Mouse (Mus musculus): ENCODE data around the gene Nsa2. TPM values are rescaled to one million over a fixed set of nuclear protein-coding genes. Genes with fewer than 3 reads are reported as not detected.

Gene Nsa2
- polyA plus RNA-seq (2014; fragmentation: Nextera tagmentation; extraction: Ambion mirVana), result 46.9 and 50.3 TPM in 2 replicates

DNA sequence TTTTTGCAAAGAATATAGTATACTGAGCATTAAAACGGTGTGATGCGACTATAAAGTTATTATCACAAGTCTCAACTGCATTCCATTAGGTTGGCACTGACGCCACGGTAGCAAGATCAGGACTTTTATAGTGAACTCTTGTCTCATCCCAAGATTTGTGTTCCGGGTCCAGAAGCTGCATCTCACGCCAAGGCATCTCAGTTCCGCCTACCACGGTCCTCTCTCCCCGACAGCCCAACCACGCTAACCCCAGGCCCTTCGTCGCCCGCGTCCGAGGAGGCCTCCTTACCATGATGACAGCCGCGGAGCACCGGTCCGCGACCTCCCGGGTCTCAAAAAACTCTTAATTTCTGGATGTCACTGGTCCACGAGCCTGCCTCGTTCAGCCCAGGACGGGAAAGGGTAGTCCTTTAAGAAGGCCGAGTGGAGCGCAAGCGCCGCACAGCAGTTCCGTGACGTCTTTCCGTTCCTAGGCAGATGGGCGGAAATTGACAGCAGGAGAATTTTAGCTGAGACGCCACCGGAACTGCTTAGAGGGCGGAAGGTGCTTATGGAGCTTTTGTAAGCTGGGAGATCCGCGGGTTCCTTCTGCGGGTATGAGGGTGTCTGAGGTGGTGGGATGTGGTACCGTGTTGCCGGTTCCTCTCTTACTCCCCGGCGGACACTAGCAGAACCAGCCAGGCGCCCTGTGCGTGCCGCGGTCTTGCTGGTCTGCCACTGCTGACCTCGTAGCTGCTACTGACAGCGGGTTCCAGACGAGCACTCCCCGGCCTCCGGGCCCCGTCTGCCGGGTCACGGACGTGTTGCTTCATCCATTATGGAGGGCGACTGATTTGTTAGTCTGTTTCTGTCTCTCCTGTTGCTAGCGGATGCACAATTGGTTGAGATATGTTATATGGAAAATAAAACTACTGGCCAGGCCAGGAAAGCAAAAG lies at the start of gene Nsa2, which contains the start of gene Gfm2:
Nsa2 (minus strand) TSS at position 472 of the 935 bp plus-strand sequence.
Gfm2 (plus strand) TSS at position 472 of the 935 bp plus-strand sequence.
- Histone ChIP-seq H3K4me2 (ENCODE audit: low read depth, low read length) (peak within 1 kb of the TSS; percentile 80), H3K9me3 (ENCODE audit: control insufficient read depth, low read length) (no peaks in the 10 kb centered on the region), H3K27ac (ENCODE audit: low read depth, low read length) (peak within 1 kb of the TSS; percentile 88), H3K36me3 (ENCODE audit: control insufficient read depth, insufficient read depth, low read length) (peaks cover 11% of the 10 kb centered on the region; the same call in 1 of the 2 replicates), H3K4me3 (ENCODE audit: low read depth, low read length) (peak within 1 kb of the TSS; percentile 86), H3K4me1 (ENCODE audit: control insufficient read depth, insufficient read depth, low read length) (peaks cover 6% of the 10 kb centered on the region; the same call in 1 of the 2 replicates), H3K9ac (replicated peaks; ENCODE audit: low read depth, low read length) (peak within 1 kb of the TSS; percentile 81), H3K27me3 (ENCODE audit: control insufficient read depth, insufficient read depth, low read length) (no peaks in the 10 kb centered on the region)
- under 1% methylated on average over 57 of the region's 57 CpGs for WGBS
- peak; percentile 98 for ATAC-seq (ENCODE audit: low read depth)

- no peaks in the 10 kb centered on the region for H3K4me1 ChIP-seq (ENCODE audit: control insufficient read depth, insufficient read depth, low read length)
- H3K9ac ChIP-seq (replicated peaks; ENCODE audit: low read depth, low read length), result no peak overlapping the region
- no peaks in the 10 kb centered on the region for H3K27me3 ChIP-seq (ENCODE audit: control insufficient read depth, insufficient read depth, low read length)
- no peak overlapping the region for H3K27ac ChIP-seq (ENCODE audit: low read depth, low read length)
- H3K4me2 ChIP-seq (ENCODE audit: low read depth, low read length), result no peak overlapping the region
- no peaks in the 10 kb centered on the region for H3K9me3 ChIP-seq (ENCODE audit: control insufficient read depth, low read length)
- 84% methylated on average over 4 of the region's 4 CpGs for WGBS
- H3K4me3 ChIP-seq (ENCODE audit: low read depth, low read length), result no peak overlapping the region
- ATAC-seq (ENCODE audit: low read depth), result no peak
- no peaks in the 10 kb centered on the region for H3K36me3 ChIP-seq (ENCODE audit: control insufficient read depth, insufficient read depth, low read length)
Measured at GRCm38 (mm10) chr13:97186346-97186745, 48.6 kb upstream of the Nsa2 start.

- no peak overlapping the region for H3K9ac ChIP-seq (replicated peaks; ENCODE audit: low read depth, low read length)
- no peaks in the 10 kb centered on the region for H3K9me3 ChIP-seq (ENCODE audit: control insufficient read depth, low read length)
- no peaks in the 10 kb centered on the region for H3K4me1 ChIP-seq (ENCODE audit: control insufficient read depth, insufficient read depth, low read length)
- no peak overlapping the region for H3K4me3 ChIP-seq (ENCODE audit: low read depth, low read length)
- ATAC-seq (ENCODE audit: low read depth), result no peak
- H3K27me3 ChIP-seq (ENCODE audit: control insufficient read depth, insufficient read depth, low read length), result no peaks in the 10 kb centered on the region
- WGBS, result 83% methylated on average over 5 of the region's 5 CpGs
- no peak overlapping the region for H3K27ac ChIP-seq (ENCODE audit: low read depth, low read length)
- H3K4me2 ChIP-seq (ENCODE audit: low read depth, low read length), result no peak overlapping the region
- H3K36me3 ChIP-seq (ENCODE audit: control insufficient read depth, insufficient read depth, low read length), result no peaks in the 10 kb centered on the region
Measured at GRCm38 (mm10) chr13:97184656-97185055, 46.9 kb upstream of the Nsa2 start.

DNA sequence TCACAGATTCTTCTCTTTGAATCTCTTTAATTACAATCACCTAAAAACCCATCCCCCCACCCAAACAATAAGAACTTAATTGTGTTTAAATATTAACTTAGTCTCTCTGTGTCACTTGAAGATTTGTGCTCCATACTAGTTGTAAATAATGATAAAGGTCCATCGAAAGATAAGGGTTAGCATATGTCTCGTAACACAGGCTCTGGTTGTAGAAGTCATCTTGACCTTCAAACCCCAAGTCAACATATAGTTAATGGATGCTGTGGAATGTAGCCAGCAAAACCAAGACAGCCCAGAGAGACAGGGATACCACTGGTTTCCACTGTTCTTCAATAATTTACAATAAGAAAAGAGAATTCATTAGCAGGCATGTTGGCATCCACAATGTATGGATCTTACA lies 46.4 kb upstream of the Nsa2 start:
- no peaks in the 10 kb centered on the region for H3K36me3 ChIP-seq (ENCODE audit: control insufficient read depth, insufficient read depth, low read length)
- H3K27ac ChIP-seq (ENCODE audit: low read depth, low read length), result no peak overlapping the region
- no peaks in the 10 kb centered on the region for H3K4me1 ChIP-seq (ENCODE audit: control insufficient read depth, insufficient read depth, low read length)
- no peaks in the 10 kb centered on the region for H3K9me3 ChIP-seq (ENCODE audit: control insufficient read depth, low read length)
- H3K4me3 ChIP-seq (ENCODE audit: low read depth, low read length), result no peak overlapping the region
- 92% methylated on average over 2 of the region's 2 CpGs for WGBS
- ATAC-seq (ENCODE audit: low read depth), result no peak
- H3K4me2 ChIP-seq (ENCODE audit: low read depth, low read length), result no peak overlapping the region
- H3K9ac ChIP-seq (replicated peaks; ENCODE audit: low read depth, low read length), result no peak overlapping the region
- no peaks in the 10 kb centered on the region for H3K27me3 ChIP-seq (ENCODE audit: control insufficient read depth, insufficient read depth, low read length)

GRCm38 (mm10) chr13:97182821-97183220 lies 45.1 kb upstream of the Nsa2 start:
- Histone ChIP-seq H3K27me3 (ENCODE audit: control insufficient read depth, insufficient read depth, low read length) (no peaks in the 10 kb centered on the region), H3K27ac (ENCODE audit: low read depth, low read length) (no peak overlapping the region), H3K36me3 (ENCODE audit: control insufficient read depth, insufficient read depth, low read length) (peaks cover 4% of the 10 kb centered on the region; the same call in 1 of the 2 replicates), H3K9ac (replicated peaks; ENCODE audit: low read depth, low read length) (no peak overlapping the region), H3K4me2 (ENCODE audit: low read depth, low read length) (no peak overlapping the region), H3K9me3 (ENCODE audit: control insufficient read depth, low read length) (no peaks in the 10 kb centered on the region), H3K4me3 (ENCODE audit: low read depth, low read length) (no peak overlapping the region), H3K4me1 (ENCODE audit: control insufficient read depth, insufficient read depth, low read length) (no peaks in the 10 kb centered on the region)
- 79% methylated on average over 4 of the region's 4 CpGs for WGBS
- ATAC-seq (ENCODE audit: low read depth), result no peak

DNA sequence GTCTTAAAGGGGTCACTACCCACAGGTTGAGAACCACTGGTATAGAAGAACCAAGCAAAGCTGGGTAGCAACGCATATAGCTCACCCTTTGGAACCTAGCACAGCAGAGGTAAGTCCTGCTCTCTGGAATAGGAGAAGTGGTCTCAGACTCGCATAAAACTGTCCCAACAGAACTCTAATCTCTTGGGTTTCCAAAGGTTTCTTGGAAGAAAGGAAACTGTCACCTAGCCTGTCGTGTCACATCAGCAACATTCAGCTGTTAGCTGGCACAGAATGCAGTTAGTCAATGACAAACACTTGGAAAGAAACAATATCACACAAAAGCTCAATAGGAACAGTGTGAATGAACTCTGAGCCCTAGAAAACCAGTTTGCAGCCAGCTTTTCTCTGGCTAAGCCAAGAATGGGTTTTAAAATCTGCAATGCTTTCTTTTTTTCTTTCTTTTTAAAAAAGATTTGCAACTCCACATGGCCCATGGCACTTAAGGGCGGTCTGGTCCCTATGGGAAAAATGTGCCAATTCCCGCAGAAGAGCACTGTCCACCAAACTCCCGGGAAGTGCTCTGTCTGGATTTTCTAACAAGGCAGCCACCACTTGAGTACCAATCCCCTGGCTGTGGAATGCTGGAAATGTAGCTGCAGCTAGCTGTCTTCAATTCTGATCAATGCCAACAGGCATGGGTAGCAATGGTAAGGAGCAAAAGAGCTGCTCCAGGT lies 42.5 kb upstream of the Nsa2 start:
- Histone ChIP-seq H3K4me3 (ENCODE audit: low read depth, low read length) (no peak overlapping the region), H3K9me3 (ENCODE audit: control insufficient read depth, low read length) (no peaks in the 10 kb centered on the region), H3K4me2 (ENCODE audit: low read depth, low read length) (no peak overlapping the region), H3K27me3 (ENCODE audit: control insufficient read depth, insufficient read depth, low read length) (no peaks in the 10 kb centered on the region), H3K9ac (replicated peaks; ENCODE audit: low read depth, low read length) (no peak overlapping the region), H3K27ac (ENCODE audit: low read depth, low read length) (no peak overlapping the region), H3K36me3 (ENCODE audit: control insufficient read depth, insufficient read depth, low read length) (peaks cover 24% of the 10 kb centered on the region), H3K4me1 (ENCODE audit: control insufficient read depth, insufficient read depth, low read length) (no peaks in the 10 kb centered on the region)
- ATAC-seq (ENCODE audit: low read depth), result no peak
- 70% methylated on average over 6 of the region's 6 CpGs for WGBS

GRCm38 (mm10) chr13:97178943-97179342 lies 41.2 kb upstream of the Nsa2 start:
- Histone ChIP-seq H3K4me3 (ENCODE audit: low read depth, low read length) (no peak overlapping the region), H3K9me3 (ENCODE audit: control insufficient read depth, low read length) (no peaks in the 10 kb centered on the region), H3K4me1 (ENCODE audit: control insufficient read depth, insufficient read depth, low read length) (no peaks in the 10 kb centered on the region), H3K27ac (ENCODE audit: low read depth, low read length) (no peak overlapping the region), H3K4me2 (ENCODE audit: low read depth, low read length) (no peak overlapping the region), H3K27me3 (ENCODE audit: control insufficient read depth, insufficient read depth, low read length) (no peaks in the 10 kb centered on the region), H3K36me3 (ENCODE audit: control insufficient read depth, insufficient read depth, low read length) (peaks cover 37% of the 10 kb centered on the region), H3K9ac (replicated peaks; ENCODE audit: low read depth, low read length) (no peak overlapping the region)
- no peak for ATAC-seq (ENCODE audit: low read depth)
- WGBS, result 79% methylated on average over 7 of the region's 7 CpGs

DNA sequence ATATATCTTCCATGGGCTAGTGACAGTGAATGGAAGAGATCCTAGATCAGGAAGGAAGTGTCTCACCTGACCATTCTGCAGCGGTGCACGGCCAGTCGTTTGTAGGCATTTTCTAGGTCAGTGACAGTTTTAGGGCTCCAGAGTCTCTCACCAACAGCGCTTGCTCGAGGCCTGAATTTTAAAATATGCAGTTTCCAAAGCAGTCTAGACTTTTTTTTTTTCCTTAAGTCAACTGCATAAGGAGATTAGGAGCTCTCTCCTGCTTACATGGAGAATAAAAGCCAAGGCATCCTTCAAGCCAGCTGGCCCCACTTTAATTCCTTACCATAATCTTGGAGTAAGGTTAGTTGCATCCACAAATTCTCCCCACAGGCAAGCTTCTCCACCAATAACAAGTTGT lies 39.0 kb upstream of the Nsa2 start:
- no peaks in the 10 kb centered on the region for H3K27me3 ChIP-seq (ENCODE audit: control insufficient read depth, insufficient read depth, low read length)
- peaks cover 55% of the 10 kb centered on the region for H3K36me3 ChIP-seq (ENCODE audit: control insufficient read depth, insufficient read depth, low read length)
- no peak overlapping the region for H3K27ac ChIP-seq (ENCODE audit: low read depth, low read length)
- H3K4me3 ChIP-seq (ENCODE audit: low read depth, low read length), result no peak overlapping the region
- H3K4me1 ChIP-seq (ENCODE audit: control insufficient read depth, insufficient read depth, low read length), result no peaks in the 10 kb centered on the region
- no peak overlapping the region for H3K9ac ChIP-seq (replicated peaks; ENCODE audit: low read depth, low read length)
- no peak overlapping the region for H3K4me2 ChIP-seq (ENCODE audit: low read depth, low read length)
- H3K9me3 ChIP-seq (ENCODE audit: control insufficient read depth, low read length), result no peaks in the 10 kb centered on the region
- no peak for ATAC-seq (ENCODE audit: low read depth)
- WGBS, result 92% methylated on average over 5 of the region's 5 CpGs
